Mouse (Mus musculus) spleen, adult 2 months (tissue): Measurements from ENCODE around the gene Efcc1.

ENCODE experiments used
- CTCF ChIP-seq: fragments of 200-500 bp; IDR thresholded peaks from 2 replicates; pipeline ENCODE4 v1.5.1; 2011; ENCODE audit warnings: mild to moderate bottlenecking, inconsistent platforms; ENCODE audit not compliant: insufficient read depth, insufficient read length, insufficient replicate concordance; ENCODE audit errors: extremely low read depth
- POLR2A ChIP-seq: fragments of 200-500 bp; IDR thresholded peaks from 2 replicates; pipeline ENCODE4 v1.6.1; 2011; ENCODE audit warnings: low read depth, low read length, inconsistent platforms

DNA sequence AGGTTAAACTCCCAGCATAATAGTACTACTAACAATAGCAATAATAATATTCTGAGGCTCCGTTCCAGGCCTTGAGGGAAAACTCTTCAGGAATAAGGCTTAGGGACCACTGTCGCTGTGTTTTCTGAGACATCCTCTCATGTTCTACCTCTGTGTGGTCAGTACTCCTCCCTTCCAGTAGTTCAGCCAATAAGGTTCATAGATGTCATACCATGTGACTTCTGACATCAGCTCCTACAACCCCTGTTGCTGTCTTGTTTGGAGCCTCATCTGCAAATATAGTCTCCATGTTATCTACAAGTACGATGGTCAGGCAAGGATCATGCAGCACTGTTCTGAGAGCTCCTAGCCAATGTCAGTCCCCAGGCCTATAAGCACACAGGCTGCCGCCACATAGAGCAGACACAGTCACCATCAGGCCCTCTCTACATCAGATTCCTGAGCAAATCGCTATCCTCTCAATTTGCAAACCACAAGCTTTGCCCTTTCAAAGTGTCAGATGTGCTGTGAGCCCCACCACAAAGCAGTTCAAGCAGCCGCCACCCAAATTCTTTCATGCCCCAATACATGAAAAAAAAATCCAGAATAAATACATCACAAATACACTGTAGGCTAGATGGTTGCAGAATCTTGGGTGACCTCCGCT is 5.3 kb upstream of the Efcc1 start:
- TF ChIP-seq CTCF (no peak), POLR2A (no peak)
